Mouse (Mus musculus) MEL-GATA-1-ER (cell line): ENCODE results near the gene Fam162a.
"Not testable (repeated sequence)": the region's sequence is repeated elsewhere in the genome, so short reads cannot be mapped to it uniquely, and the experiment has no call there.

Experiments
- DNase-seq: peaks from one replicate; pipeline ENCODE4 v3.0.0-alpha.2; 2012; ENCODE audit warnings: low read depth; ENCODE audit errors: extremely low read depth

Gene Fam162a

GRCm38 (mm10) chr16:36062534-36062933, 8.9 kb downstream of the Fam162a start:
- not testable (repeated sequence) for DNase-seq

GRCm38 (mm10) chr16:36057933-36058475, 13.4 kb downstream of the Fam162a start:
- DNase-seq, result no peak

DNA sequence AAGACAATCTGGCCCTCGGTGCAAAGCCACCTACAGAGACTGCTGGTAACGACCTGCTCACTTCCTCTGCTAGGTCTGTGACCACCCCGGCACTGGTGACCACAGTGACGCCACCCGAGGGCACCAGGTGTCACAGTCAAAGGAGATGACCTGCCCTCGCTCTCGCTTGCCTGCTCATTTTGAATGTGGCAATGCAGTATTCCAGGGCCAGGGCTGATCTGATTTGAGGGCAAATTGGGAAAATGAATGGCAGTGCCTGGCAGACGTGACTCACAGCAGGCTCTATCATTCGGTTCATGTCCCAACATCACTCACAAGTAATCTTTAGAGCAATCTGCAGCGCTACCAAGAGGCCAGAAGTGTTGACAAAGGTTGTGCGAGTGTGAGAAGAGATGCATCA, 15.0 kb downstream of the Fam162a start:
- DNase-seq, result no peak

DNA sequence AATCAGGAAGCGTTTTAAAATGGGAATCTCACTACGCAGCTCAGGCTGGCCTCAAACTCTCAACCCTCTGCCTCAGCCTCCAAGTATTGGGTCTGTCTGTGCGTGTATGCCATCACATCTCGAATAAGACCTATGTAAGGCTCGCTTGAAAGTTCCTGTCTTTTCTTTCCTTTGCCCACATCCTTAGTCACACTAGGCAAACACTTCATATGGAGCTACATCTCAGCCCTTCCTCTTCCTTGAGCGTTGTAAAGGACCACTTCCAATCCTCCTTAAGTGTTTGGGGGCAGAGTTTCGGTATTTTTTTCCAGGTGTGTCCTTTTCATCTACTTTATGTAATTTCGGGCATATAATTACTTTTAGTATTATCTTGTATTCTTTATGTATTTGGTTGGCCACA, 16.5 kb downstream of the Fam162a start:
- DNase-seq, result no peak

DNA sequence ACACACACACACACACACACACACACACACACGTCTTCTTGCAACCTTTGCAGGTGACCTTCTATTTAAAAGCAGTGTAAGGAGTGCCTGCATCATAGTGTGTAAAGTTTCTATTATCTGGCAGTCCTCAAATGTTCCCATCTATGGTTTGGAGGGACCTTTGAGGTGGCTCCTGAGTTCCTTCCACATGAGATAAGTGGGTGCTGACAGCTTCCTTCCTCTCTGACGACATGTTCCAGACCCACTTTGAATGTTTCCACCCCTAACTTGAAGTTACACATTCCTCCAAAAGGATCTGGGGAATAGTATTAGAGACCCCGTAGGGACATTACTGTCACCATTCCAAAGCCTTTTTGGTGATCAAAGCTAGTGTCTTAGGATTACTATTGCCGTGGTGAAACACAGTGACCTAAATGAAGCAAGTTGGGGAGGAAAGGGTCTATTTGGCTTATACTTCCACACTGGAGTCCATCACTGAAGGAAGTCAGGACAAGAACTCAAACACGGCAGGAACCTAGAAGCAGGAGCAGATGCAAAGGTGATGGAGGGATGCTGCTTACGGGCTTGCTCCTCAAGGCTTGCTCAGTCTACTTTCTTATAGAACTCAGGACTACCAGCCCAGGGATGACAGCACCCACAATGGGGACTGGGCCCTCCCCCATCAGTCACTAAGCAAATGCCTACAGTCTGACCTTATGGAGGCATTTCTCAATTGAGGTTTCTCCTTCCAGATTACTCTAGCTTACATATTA, 17.7 kb downstream of the Fam162a start:
- DNase-seq, result no peak

- DNase-seq, result no peak
Measured at GRCm38 (mm10) chr16:36051491-36051890, 19.9 kb downstream of the Fam162a start.

DNA sequence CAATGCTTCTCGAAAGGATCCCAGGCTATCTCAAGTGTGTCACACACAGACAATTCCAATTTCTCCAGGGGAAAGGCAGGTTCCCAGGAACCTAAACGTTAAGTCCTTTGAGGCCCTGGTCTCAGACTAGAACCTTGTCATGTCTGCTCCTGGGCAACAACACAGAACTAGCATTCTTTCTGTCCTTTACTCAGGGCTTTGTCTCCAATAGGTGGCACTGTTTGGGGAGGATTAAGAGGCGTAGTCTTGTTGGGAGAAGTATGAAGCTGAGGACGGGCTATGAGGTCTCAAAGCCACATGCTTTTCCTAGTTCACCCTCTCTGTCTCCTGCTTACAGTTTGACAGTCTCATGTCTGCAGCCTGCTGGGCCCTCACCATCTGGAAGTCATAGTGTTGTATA, 23.9 kb downstream of the Fam162a start:
- DNase-seq, result no peak

DNA sequence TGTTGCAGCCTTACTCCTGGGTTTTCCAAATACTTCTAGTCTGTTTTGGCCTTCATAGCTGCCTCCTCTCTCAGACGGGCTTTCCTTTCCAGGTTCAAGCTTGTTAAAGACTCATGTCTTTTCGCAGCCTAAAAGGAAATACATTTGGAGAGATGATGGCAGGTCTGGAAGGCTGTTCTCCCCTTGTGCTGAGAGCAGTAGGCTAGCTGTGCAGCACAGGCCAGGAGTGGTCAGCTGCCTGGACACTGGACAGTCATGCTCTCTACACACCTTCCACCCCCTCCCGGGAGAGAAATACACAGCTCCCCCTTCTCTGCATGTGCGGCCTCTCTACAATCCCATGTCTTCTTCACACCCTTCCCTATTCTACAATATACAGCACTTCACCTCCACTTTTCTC, 27.4 kb downstream of the Fam162a start:
- no peak for DNase-seq

GRCm38 (mm10) chr16:36043073-36043472, 28.3 kb downstream of the Fam162a start:
- DNase-seq, result no peak

- DNase-seq, result no peak
Measured at GRCm38 (mm10) chr16:36041625-36042020, 29.8 kb downstream of the Fam162a start.

- peak; percentile 98 for DNase-seq
Measured at GRCm38 (mm10) chr16:36040640-36041624, 30.5 kb downstream of the Fam162a start, which contains the start of gene Wdr5b. TSS of gene Wdr5b (plus strand) at chr16:36041190.

- DNase-seq, result not testable (repeated sequence)
Measured at GRCm38 (mm10) chr16:36028120-36028519, 43.3 kb downstream of the Fam162a start.

DNA sequence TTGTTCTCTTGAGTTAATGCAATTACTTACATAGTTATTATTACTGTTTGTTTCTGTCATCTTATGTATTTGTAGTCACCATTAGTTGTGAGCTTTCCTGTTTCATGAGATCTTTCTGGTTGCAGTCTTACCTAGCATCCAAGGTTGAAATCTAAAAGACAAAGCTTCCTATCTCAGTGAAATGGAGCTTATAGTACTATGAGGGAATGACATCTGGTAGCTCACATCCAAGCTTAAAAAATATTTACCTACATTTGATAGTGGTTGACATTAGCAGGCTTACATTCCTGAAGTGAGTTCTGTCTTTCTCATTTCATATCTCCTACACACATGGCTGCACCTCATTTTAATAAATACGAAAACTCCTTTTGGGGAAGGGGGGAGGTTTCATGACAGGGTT, 55.1 kb downstream of the Fam162a start:
- DNase-seq, result no peak

DNA sequence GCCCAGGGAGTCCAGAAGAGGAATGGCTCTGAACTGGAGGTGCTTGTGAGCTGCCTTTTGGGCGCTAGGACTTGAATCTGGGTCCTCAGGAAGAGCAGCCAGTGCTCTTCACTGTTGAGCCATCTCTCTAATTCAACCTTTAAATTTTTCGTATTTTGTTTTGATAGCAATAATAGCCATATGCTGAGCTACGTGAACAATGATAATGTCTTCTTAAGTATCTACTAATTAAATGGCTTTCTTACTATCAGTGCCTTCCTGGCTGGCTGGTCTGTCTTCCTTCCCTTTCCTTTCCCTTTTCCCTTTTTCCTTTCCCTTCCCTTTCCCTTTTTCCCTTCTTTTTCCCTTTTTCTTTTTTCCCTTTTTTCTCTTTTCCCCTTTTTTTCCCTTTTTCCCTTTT, 63.0 kb downstream of the Fam162a start:
- DNase-seq, result no peak

DNA sequence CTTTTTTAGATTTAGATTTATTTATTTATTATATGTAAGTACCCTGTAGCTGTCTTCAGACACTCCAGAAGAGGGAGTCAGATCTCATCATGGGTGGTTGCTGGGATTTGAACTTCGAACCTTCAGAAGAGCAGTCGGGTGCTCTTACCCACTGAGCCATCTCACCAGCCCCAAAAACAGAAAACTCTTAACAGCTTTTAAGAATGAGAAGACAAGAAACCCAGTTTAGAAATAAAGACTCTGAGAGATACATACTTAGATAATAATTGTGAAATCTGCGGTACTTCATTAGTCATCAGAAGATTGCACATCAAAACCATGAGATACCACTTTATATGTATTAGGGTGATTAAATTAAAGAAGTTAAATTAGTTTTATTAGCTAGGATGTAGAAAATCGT, 72.5 kb downstream of the Fam162a start:
- DNase-seq, result not testable (repeated sequence)
